Mouse (Mus musculus) megakaryocyte, embryonic 14.5 days (primary cell): Measurements from ENCODE around the gene Ccdc115.

Experiments used
- FLI1 ChIP-seq: IDR thresholded peaks from 2 replicates; pipeline ENCODE4 v1.6.1; 2012; ENCODE audit warnings: low read length, inconsistent platforms, mixed read lengths
- GATA1 ChIP-seq: IDR thresholded peaks from 3 replicates; pipeline ENCODE4 v1.6.1; 2012; ENCODE audit warnings: mixed read lengths, low read length, inconsistent platforms, borderline replicate concordance

GRCm38 (mm10) chr1:34469801-34470200 lies 30.3 kb upstream of the Ccdc115 start:
- no peak for TF ChIP-seq GATA1
- TF ChIP-seq FLI1 = no peak
